Mouse (Mus musculus): Measurements from ENCODE around the gene Hist1h2ag.
"Not testable (repeated sequence)": the region's sequence is repeated elsewhere in the genome, so short reads cannot be mapped to it uniquely, and the experiment has no call there.

Hist1h2ag gene

DNA sequence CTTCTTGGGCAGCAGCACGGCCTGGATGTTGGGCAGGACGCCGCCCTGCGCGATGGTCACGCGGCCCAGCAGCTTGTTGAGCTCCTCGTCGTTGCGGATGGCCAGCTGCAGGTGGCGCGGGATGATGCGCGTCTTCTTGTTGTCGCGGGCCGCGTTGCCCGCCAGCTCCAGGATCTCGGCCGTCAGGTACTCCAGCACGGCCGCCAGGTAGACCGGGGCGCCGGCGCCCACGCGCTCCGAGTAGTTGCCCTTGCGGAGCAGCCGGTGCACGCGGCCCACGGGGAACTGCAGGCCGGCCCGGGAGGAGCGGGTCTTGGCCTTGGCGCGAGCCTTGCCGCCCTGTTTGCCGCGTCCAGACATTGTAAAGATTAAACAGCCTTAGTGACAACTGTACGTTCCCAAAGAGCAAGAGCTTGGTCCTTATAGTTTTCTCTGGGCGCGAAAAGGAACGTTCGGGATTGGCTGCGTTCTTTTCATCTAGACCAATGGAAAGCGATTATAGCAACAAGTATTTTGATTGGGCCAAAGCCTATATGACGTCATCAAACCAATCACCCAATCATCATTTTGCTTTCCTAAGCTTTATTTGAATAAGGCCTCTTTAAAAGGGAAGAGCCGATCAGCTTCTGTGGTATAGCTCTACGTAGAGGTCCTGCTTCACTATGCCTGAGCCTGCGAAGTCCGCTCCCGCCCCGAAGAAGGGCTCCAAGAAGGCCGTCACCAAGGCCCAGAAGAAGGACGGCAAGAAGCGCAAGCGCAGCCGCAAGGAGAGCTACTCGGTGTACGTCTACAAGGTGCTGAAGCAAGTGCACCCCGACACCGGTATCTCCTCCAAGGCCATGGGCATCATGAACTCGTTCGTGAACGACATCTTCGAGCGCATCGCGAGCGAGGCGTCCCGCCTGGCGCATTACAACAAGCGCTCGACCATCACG, at the start of gene Hist1h2ag, which contains the start of gene Hist1h2bj:
Hist1h2ag (minus strand) TSS at position 377 of the 935 bp plus-strand sequence.
Hist1h2bj (plus strand) TSS at position 647 of the 935 bp plus-strand sequence.
- not testable (repeated sequence) for H3K36me3 ChIP-seq (ENCODE audit: insufficient read depth, low read length); H3K27me3 ChIP-seq (ENCODE audit: insufficient read depth, low read length); H3K9me3 ChIP-seq (ENCODE audit: low read length)
- H3K4me3 ChIP-seq (replicated peaks; ENCODE audit: low read length), result peak within 1 kb of the TSS; percentile 80
- peaks cover 44% of the 10 kb centered on the region for H3K4me1 ChIP-seq (replicated peaks; ENCODE audit: low read depth, low read length)

DNA sequence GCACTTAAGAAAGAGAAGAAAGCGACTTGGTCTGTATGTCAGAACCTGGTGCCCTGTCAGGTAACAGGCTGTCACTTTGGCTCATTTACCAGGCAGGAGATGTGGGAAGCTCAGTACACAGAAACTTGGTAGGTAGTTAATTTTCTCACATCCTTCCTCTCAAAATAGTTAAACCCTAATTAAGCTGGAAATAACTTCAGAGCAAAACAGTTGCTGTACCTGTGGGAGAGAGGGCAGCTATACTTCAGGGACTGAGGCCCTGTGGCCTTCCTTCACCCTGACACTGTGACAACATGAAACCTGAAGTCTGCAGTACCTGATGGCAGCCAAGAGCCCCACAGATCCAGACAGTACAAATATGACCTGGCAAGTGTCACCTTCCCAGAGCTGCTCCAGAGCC, 41.4 kb upstream of the Hist1h2ag start, which contains the start of gene Vmn1r188:
Vmn1r188 (plus strand) TSS at position 301 of the 400 bp plus-strand sequence.
- H3K4me3 ChIP-seq (replicated peaks; ENCODE audit: low read length); H3K27me3 ChIP-seq (ENCODE audit: insufficient read depth, low read length); H3K9me3 ChIP-seq (ENCODE audit: low read length); H3K36me3 ChIP-seq (ENCODE audit: insufficient read depth, low read length); H3K4me1 ChIP-seq (replicated peaks; ENCODE audit: low read depth, low read length): not testable (repeated sequence)

DNA sequence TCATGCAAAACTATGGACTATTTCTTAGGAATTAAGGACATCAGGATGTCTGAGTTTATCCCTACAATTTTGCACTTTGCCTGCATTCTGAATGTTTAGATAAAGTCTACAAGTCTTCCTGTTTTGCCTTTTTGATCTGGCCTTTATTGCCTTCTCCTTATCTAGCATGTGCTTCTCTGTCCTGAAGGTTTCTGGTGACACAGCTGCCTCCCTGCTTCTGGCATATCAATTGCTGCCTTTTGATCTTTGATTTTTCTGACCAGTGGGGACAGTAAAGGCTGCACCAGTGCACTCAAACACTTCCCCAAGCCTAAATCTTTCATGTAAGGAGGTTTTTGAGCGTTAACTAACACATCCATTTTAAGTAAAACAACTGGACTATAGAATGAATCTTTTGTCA, 20.7 kb upstream of the Hist1h2ag start:
- H3K4me1 ChIP-seq (replicated peaks; ENCODE audit: low read depth, low read length), result no peaks in the 10 kb centered on the region
- TF ChIP-seq NANOG (IDR thresholded peaks at IDR 0.05; ENCODE audit: borderline replicate concordance, low read length) (no peak), POU5F1 (IDR thresholded peaks at IDR 0.05; ENCODE audit: borderline replicate concordance, low read length) (no peak), CTCF (conservative IDR thresholded peaks at IDR 0.05; ENCODE audit: low read length) (no peak)
- no peaks in the 10 kb centered on the region for H3K36me3 ChIP-seq (ENCODE audit: insufficient read depth, low read length)
- no peaks in the 10 kb centered on the region for H3K9me3 ChIP-seq (ENCODE audit: low read length)
- H3K4me3 ChIP-seq (replicated peaks; ENCODE audit: low read length), result no peak overlapping the region
- no peaks in the 10 kb centered on the region for H3K27me3 ChIP-seq (ENCODE audit: insufficient read depth, low read length)

DNA sequence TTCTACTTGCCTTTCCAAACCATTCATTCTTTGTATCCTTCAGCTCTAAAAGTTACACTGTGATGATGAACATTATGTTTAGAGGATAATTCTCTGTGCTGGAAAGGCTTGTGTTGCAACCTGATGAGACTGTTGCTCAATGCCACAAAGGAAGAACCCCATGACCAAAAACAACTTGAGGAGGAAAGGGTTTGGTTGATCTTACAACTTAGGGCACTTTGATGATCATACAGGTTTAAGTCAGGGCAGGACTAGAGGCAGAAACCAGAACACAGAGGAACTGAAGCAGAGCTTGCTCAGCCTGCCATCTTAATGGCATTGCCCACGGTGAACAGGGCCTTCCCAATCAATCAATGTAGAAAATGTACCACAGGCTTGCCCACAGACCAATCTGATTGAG, 18.7 kb upstream of the Hist1h2ag start:
- TF ChIP-seq CTCF (conservative IDR thresholded peaks at IDR 0.05; ENCODE audit: low read length), result no peak
- no peak for TF ChIP-seq NANOG (IDR thresholded peaks at IDR 0.05; ENCODE audit: borderline replicate concordance, low read length)
- no peak for TF ChIP-seq POU5F1 (IDR thresholded peaks at IDR 0.05; ENCODE audit: borderline replicate concordance, low read length)
- Histone ChIP-seq H3K36me3 (ENCODE audit: insufficient read depth, low read length) (no peaks in the 10 kb centered on the region), H3K27me3 (ENCODE audit: insufficient read depth, low read length) (no peaks in the 10 kb centered on the region), H3K4me3 (replicated peaks; ENCODE audit: low read length) (no peak overlapping the region), H3K9me3 (ENCODE audit: low read length) (0 out of 2 replicates have a peak, but pooled peaks cover 4% of the 10 kb centered on the region), H3K4me1 (replicated peaks; ENCODE audit: low read depth, low read length) (no peaks in the 10 kb centered on the region)

DNA sequence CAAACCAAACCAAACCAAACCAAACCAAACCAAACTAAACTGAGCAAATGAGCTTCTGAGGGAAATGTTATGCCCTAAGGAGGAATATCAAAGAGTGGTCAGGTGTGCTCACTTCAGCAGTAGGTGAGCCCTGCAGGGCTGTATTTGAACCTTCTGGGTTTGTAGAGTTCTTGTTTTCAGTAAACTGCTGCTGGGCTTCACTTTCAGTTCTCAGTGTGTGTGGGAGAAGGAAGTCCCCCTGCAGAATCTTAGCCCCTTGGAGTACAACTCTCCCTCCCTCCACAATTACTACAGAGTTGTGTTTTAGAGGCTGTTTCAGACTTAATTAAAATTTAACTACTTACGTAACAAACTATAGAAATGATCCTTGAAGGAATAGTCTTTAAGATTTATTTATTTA, 11.0 kb upstream of the Hist1h2ag start:
- Histone ChIP-seq H3K27me3 (ENCODE audit: insufficient read depth, low read length) (peaks cover 16% of the 10 kb centered on the region; the same call in 1 of the 2 replicates), H3K36me3 (ENCODE audit: insufficient read depth, low read length) (no peaks in the 10 kb centered on the region), H3K4me1 (replicated peaks; ENCODE audit: low read depth, low read length) (peaks cover 22% of the 10 kb centered on the region), H3K4me3 (replicated peaks; ENCODE audit: low read length) (no peak overlapping the region), H3K9me3 (ENCODE audit: low read length) (0 out of 2 replicates have a peak, but pooled peaks cover 4% of the 10 kb centered on the region)
- TF ChIP-seq POU5F1 (IDR thresholded peaks at IDR 0.05; ENCODE audit: borderline replicate concordance, low read length), result no peak
- no peak for TF ChIP-seq CTCF (conservative IDR thresholded peaks at IDR 0.05; ENCODE audit: low read length)

DNA sequence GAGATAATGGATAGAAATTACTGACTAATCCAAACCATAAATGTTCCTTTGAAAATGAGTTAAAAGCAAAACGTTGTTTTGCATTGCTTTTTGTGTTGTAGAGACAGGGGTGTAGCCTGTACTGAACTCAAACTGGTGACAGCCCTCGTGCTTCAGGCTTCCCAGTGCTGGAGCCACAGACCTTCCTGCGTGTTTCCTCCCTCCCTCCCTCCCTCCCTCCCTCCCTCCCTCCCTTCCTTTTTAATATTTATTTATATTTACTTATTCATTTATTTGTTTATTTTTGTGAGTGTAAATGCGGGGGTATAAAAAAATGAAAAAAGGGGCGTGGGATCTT, 8.7 kb upstream of the Hist1h2ag start:
- H3K4me1 ChIP-seq (replicated peaks; ENCODE audit: low read depth, low read length), result peaks cover 33% of the 10 kb centered on the region
- peaks cover 16% of the 10 kb centered on the region for H3K27me3 ChIP-seq (ENCODE audit: insufficient read depth, low read length)
- TF ChIP-seq NANOG (IDR thresholded peaks at IDR 0.05; ENCODE audit: borderline replicate concordance, low read length), result no peak
- TF ChIP-seq CTCF (conservative IDR thresholded peaks at IDR 0.05; ENCODE audit: low read length), result no peak
- no peak for TF ChIP-seq POU5F1 (IDR thresholded peaks at IDR 0.05; ENCODE audit: borderline replicate concordance, low read length)
- H3K9me3 ChIP-seq (ENCODE audit: low read length), result no peaks in the 10 kb centered on the region
- H3K36me3 ChIP-seq (ENCODE audit: insufficient read depth, low read length), result no peaks in the 10 kb centered on the region
- peak overlapping the region; percentile 80 for H3K4me3 ChIP-seq (replicated peaks; ENCODE audit: low read length)

DNA sequence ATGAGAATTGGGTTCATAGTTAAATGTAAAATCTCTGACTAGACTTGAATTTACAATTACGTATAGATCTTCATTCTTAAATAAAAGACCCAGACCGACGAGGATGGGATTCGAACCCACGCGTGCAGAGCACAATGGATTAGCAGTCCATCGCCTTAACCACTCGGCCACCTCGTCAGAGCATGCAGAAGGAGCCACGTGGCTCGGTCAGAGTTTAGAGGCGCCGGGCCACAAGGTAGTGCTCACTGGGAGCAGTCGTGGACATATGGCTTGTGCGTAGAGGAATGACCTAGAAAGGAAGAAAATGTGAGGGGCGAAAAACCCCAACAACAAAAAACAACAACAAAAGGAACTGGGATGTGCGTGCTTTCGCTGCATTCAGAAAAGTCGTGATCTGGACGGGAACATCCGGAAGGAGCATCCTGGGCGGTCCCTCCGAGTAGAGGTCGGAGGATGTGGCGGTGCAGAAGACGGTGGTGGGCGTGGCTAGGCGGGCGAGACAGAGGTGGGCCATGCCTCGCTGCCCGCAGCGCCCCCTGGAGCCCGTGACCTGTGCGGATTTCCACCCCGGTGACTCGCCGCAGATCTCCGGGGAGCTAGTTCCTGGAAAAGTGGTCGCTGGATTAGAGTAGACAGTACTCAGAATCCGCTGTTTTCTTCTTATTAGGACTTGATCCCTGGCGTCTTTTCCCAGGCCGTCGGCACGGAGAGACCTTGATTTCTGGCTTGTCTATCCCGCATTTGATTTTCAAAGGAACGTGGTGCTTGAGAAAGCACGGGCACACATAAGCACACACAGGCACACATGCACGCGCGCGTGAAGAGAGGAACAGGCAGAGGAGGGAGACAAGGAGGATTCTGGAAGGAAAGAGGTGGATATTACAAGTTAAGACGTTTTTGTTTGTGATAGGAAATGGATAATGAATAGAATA, 8.1 kb upstream of the Hist1h2ag start:
- TF ChIP-seq POU5F1 (IDR thresholded peaks at IDR 0.05; ENCODE audit: borderline replicate concordance, low read length), result no peak
- TF ChIP-seq CTCF (conservative IDR thresholded peaks at IDR 0.05; ENCODE audit: low read length), result peak; percentile 37; the same call in 1 of the 2 replicates
- H3K4me3 ChIP-seq (replicated peaks; ENCODE audit: low read length), result peak overlapping the region; percentile 80

DNA sequence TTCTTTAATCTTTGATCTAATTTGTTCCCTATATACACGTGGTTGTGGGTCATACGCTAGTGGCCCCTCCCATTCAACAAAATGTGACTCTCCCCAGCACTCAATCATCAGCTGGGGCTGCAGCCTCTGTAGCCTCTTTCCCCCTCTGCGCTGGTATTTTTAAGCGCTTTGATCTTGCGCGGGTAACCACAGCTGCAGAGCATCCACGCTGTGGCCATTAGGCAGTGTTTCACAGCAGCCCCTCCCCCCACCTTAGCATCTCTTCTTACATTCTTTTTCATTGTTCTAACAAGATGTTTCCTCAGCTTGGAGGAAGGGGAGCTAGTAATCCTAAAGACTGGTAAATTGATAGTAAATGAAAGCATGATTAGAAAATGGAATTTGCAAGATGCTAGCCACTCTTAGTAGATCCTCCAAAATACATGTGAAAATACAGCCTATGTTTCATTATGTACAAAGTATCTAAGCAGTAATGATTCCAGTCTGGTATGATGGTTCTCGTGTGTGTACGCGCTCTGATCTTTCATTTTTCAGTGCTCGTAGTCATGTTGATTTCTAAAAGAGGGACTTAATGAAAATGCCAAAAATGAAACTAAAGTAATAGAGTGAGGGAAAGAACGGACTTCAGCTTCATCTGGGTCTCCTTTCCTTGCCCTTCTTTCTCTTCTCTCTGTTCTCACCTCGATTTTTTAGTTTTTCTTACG, 7.1 kb upstream of the Hist1h2ag start:
- H3K9me3 ChIP-seq (ENCODE audit: low read length), result no peaks in the 10 kb centered on the region
- H3K27me3 ChIP-seq (ENCODE audit: insufficient read depth, low read length), result peaks cover 8% of the 10 kb centered on the region
- H3K36me3 ChIP-seq (ENCODE audit: insufficient read depth, low read length), result no peaks in the 10 kb centered on the region
- TF ChIP-seq POU5F1 (IDR thresholded peaks at IDR 0.05; ENCODE audit: borderline replicate concordance, low read length) (no peak), CTCF (conservative IDR thresholded peaks at IDR 0.05; ENCODE audit: low read length) (no peak), NANOG (IDR thresholded peaks at IDR 0.05; ENCODE audit: borderline replicate concordance, low read length) (no peak)
- H3K4me3 ChIP-seq (replicated peaks; ENCODE audit: low read length), result peak overlapping the region; percentile 80
- H3K4me1 ChIP-seq (replicated peaks; ENCODE audit: low read depth, low read length), result peaks cover 40% of the 10 kb centered on the region

More for the DNA sequence above, 8.1 kb upstream of the Hist1h2ag start:
- Histone ChIP-seq H3K9me3 (ENCODE audit: low read length) (no peaks in the 10 kb centered on the region), H3K27me3 (ENCODE audit: insufficient read depth, low read length) (peaks cover 14% of the 10 kb centered on the region), H3K4me1 (replicated peaks; ENCODE audit: low read depth, low read length) (peaks cover 33% of the 10 kb centered on the region), H3K36me3 (ENCODE audit: insufficient read depth, low read length) (no peaks in the 10 kb centered on the region)

All from E14TG2a.4 (cell line).